Mouse (Mus musculus) E14TG2a.4 (cell line): ENCODE data around the gene Rbpj.

ENCODE experiments used
- CTCF ChIP-seq: conservative IDR thresholded peaks from 2 replicates; pipeline ENCODE4 v1.5.1; 2014; ENCODE audit warnings: low read length
- NANOG ChIP-seq: IDR thresholded peaks from 2 replicates; pipeline ENCODE4 v1.6.1; 2014; ENCODE audit warnings: borderline replicate concordance, low read length, mixed read lengths
- POU5F1 ChIP-seq: IDR thresholded peaks from 2 replicates; pipeline ENCODE4 v1.6.1; 2014; ENCODE audit warnings: low read length, borderline replicate concordance

GRCm38 (mm10) chr5:53602194-53602593 is 136.2 kb downstream of the Rbpj start:
- TF ChIP-seq CTCF = no peak
- no peak for TF ChIP-seq NANOG
- TF ChIP-seq POU5F1 = no peak
